In the genomic region with DNA sequence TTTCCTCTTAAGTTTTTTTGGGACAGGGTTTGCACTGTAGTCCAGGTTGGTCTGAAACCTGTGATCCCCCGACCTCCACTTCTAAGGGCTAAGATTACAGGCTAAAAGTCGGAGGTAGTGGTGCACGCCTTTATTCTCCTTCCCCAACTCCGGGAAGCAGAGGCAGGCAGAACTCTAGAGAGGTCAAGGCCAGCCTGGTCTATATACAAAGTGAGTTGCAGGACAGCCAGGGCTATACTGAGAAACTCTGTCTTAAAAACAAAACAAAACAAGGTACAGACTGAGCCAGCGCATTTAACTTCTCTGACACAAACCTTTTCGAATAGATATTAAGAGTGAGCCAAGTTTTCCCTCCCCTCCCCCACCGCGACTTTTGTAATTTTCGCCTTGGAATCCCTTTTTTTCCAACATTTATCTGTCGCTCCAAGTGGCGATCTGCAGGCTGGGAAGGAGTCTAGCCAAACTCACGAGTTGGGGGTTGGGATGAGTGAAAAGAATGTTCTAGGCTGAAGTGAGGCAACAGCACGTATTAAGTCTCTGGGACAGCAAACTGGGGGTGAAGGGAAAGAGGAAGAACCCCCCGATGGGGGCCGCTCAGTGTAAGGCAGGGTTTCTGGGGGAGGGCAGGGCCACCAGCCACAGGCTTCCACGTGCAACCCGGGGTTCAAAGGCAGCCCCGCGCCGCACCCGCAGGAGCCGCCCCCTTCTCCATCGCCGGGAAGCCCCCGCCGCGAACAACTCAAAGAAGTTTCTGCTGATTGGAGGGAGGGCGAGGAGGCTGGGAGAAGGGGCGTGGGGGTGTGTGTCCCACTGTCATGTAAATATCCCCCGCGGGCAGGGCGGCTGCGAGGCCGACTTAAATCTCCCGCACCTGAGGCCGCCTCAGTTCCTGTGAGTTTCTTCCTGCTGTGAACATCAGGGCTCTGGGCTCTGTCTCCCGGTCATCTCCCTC, we compare ENCODE assay signal across 8 mouse cellular contexts. TPM values are rescaled to one million over a fixed set of nuclear protein-coding genes. Genes with fewer than 3 reads are reported as not detected.
DNase-seq lines count a peak whose midpoint lies in the region; ATAC-seq lines count a peak whose summit lies in the region.

No protein-coding gene starts in this region.

- H3K36me3 ChIP-seq in heart, embryonic 16.5 days (ENCODE audit: control insufficient read depth, insufficient read depth) = no peaks in the 10 kb centered on the region
- H3K36me3 ChIP-seq in stomach, embryonic 14.5 days (ENCODE audit: control insufficient read depth, insufficient read depth, low read length) = no peaks in the 10 kb centered on the region

- H3K9me3 ChIP-seq in heart, embryonic 16.5 days (replicated peaks; ENCODE audit: control insufficient read depth, low read length) = no peaks in the 10 kb centered on the region
- no peaks in the 10 kb centered on the region for H3K9me3 ChIP-seq in stomach, embryonic 14.5 days (ENCODE audit: control insufficient read depth, low read depth, low read length)

- H3K27ac ChIP-seq in heart, embryonic 16.5 days (ENCODE audit: low read length) = peak overlapping the region; percentile 95
- peak overlapping the region; percentile 92 for H3K27ac ChIP-seq in stomach, embryonic 14.5 days (ENCODE audit: low read length)

- peak overlapping the region; percentile 80 for H3K9ac ChIP-seq in heart, embryonic 16.5 days (ENCODE audit: low read length)
- H3K9ac ChIP-seq in stomach, embryonic 14.5 days (replicated peaks; ENCODE audit: low read depth, low read length) = peak overlapping the region; percentile 77

- H3K4me1 ChIP-seq in heart, embryonic 16.5 days (ENCODE audit: control insufficient read depth, insufficient read depth, low read length) = peaks cover 19% of the 10 kb centered on the region
- H3K4me1 ChIP-seq in stomach, embryonic 14.5 days (ENCODE audit: control insufficient read depth, insufficient read depth, low read length) = peaks cover 24% of the 10 kb centered on the region

- WGBS in heart, embryonic 16.5 days = 8% methylated on average over 37 of the region's 37 CpGs
- 9% methylated on average over 37 of the region's 37 CpGs for WGBS in stomach, embryonic 14.5 days

- peak overlapping the region; percentile 68 for H3K4me3 ChIP-seq in heart, embryonic 16.5 days (ENCODE audit: low read length)
- H3K4me3 ChIP-seq in stomach, embryonic 14.5 days (ENCODE audit: low read depth, low read length) = peak overlapping the region; percentile 61

- DNase-seq in 416B (ENCODE audit: low read depth) = peak; percentile 87
- DNase-seq in MEL-GATA-1-ER (ENCODE audit: extremely low read depth, low read depth) = peak; percentile 73
- peak; percentile 89 for DNase-seq in embryo, embryonic 9.5 days (ENCODE audit: extremely low spot score)
- peak; percentile 70 to 77 for DNase-seq in kidney, postnatal 4 days
- DNase-seq in right cerebral cortex, postnatal 25 days = no peak

- H3K4me2 ChIP-seq in heart, embryonic 16.5 days (ENCODE audit: low read depth, low read length) = peak overlapping the region; percentile 87
- H3K4me2 ChIP-seq in stomach, embryonic 14.5 days (replicated peaks; ENCODE audit: low read depth, low read length) = peak overlapping the region; percentile 64

- H3K27me3 ChIP-seq in heart, embryonic 16.5 days (ENCODE audit: control insufficient read depth, insufficient read depth, low read length) = no peaks in the 10 kb centered on the region
- H3K27me3 ChIP-seq in stomach, embryonic 14.5 days (ENCODE audit: control insufficient read depth, insufficient read depth, low read length) = no peaks in the 10 kb centered on the region

- ATAC-seq in heart, embryonic 16.5 days (replicated peaks; ENCODE audit: extremely low read depth, insufficient read depth, low FRiP score) = no peak
- ATAC-seq in megakaryocyte-erythroid progenitor cell, adult 5-6 weeks (replicated peaks; ENCODE audit: low FRiP score, low TSS enrichment, poor library complexity, severe bottlenecking) = 0 out of 2 replicates have a peak, but pooled peaks have one; percentile 9
- peak; percentile 25; the same call in 1 of the 2 replicates for ATAC-seq in stomach, embryonic 14.5 days (ENCODE audit: insufficient number of reproducible peaks, insufficient read depth, low FRiP score, low read depth)

RNA-seq across cellular contexts. Expression of a gene that starts 4.3 kb away (rescaled TPM):
- 198 and 217 TPM in 2 replicates for polyA plus RNA-seq in heart, embryonic 16.5 days (2015; fragmentation: Nextera tagmentation; extraction: Ambion mirVana)
- 403 and 560 TPM in 2 replicates for total RNA-seq in megakaryocyte-erythroid progenitor cell, adult 5-6 weeks (2014; fragmentation: Nextera tagmentation)
- total RNA-seq in megakaryocyte-erythroid progenitor cell, adult 5-6 weeks (2017) = 1,507 and 2,355 TPM in 2 replicates
- polyA plus RNA-seq in stomach, embryonic 14.5 days (2014; fragmentation: Nextera tagmentation; extraction: Ambion mirVana) = 454 and 480 TPM in 2 replicates

RNA-seq across cellular contexts. Expression of a gene that starts 12.8 kb away (rescaled TPM):
- polyA plus RNA-seq in heart, embryonic 16.5 days (2015; fragmentation: Nextera tagmentation; extraction: Ambion mirVana) = 24.1 and 25.6 TPM in 2 replicates
- 18.8 and 31.6 TPM in 2 replicates for total RNA-seq in megakaryocyte-erythroid progenitor cell, adult 5-6 weeks (2014; fragmentation: Nextera tagmentation)
- 8.5 and 14.7 TPM in 2 replicates for total RNA-seq in megakaryocyte-erythroid progenitor cell, adult 5-6 weeks (2017)
- 29.6 and 32.7 TPM in 2 replicates for polyA plus RNA-seq in stomach, embryonic 14.5 days (2014; fragmentation: Nextera tagmentation; extraction: Ambion mirVana)

RNA-seq across cellular contexts. Expression of a gene that starts 16.0 kb away (rescaled TPM):
- polyA plus RNA-seq in heart, embryonic 16.5 days (2015; fragmentation: Nextera tagmentation; extraction: Ambion mirVana) = 9.4 and 11.7 TPM in 2 replicates
- 6.9 and 11.7 TPM in 2 replicates for total RNA-seq in megakaryocyte-erythroid progenitor cell, adult 5-6 weeks (2014; fragmentation: Nextera tagmentation)
- total RNA-seq in megakaryocyte-erythroid progenitor cell, adult 5-6 weeks (2017) = 2.4 and 3.9 TPM in 2 replicates
- 6.3 and 6.9 TPM in 2 replicates for polyA plus RNA-seq in stomach, embryonic 14.5 days (2014; fragmentation: Nextera tagmentation; extraction: Ambion mirVana)

RNA-seq across cellular contexts. Expression of a gene that starts 32.0 kb away (rescaled TPM):
- 29.4 and 30.8 TPM in 2 replicates for polyA plus RNA-seq in heart, embryonic 16.5 days (2015; fragmentation: Nextera tagmentation; extraction: Ambion mirVana)
- 9.6 and 25.4 TPM in 2 replicates for total RNA-seq in megakaryocyte-erythroid progenitor cell, adult 5-6 weeks (2014; fragmentation: Nextera tagmentation)
- total RNA-seq in megakaryocyte-erythroid progenitor cell, adult 5-6 weeks (2017) = 2.9 and 6.5 TPM in 2 replicates
- polyA plus RNA-seq in stomach, embryonic 14.5 days (2014; fragmentation: Nextera tagmentation; extraction: Ambion mirVana) = 44.1 and 45.2 TPM in 2 replicates
